Mouse (Mus musculus): ENCODE measurements around the gene Fam24a.

Fam24a gene

GRCm38 (mm10) chr7:131333564-131333963 is at the start of gene Fam24a:
Gene Fam24a (plus strand): TSS chr7:131333864.
- no peak for DNase-seq (ENCODE audit: low read depth)

GRCm38 (mm10) chr7:131297151-131297550 is 36.5 kb upstream of the Fam24a start:
- no peak for DNase-seq (ENCODE audit: low read depth)

- no peak for DNase-seq (ENCODE audit: low read depth)
Measured at GRCm38 (mm10) chr7:131303340-131303739, 30.3 kb upstream of the Fam24a start.

GRCm38 (mm10) chr7:131306733-131307132 is 26.9 kb upstream of the Fam24a start:
- DNase-seq (ENCODE audit: low read depth), result no peak

GRCm38 (mm10) chr7:131314493-131314892 is 19.2 kb upstream of the Fam24a start:
- no peak for DNase-seq (ENCODE audit: low read depth)

GRCm38 (mm10) chr7:131317587-131317986 is 16.1 kb upstream of the Fam24a start:
- no peak for DNase-seq (ENCODE audit: low read depth)

- DNase-seq (ENCODE audit: low read depth), result no peak
Measured at GRCm38 (mm10) chr7:131318340-131318739, 15.3 kb upstream of the Fam24a start.

- DNase-seq (ENCODE audit: low read depth), result no peak
Measured at GRCm38 (mm10) chr7:131322192-131322591, 11.5 kb upstream of the Fam24a start, which contains the start of gene Cuzd1. Gene Cuzd1 (minus strand): TSS chr7:131322292.

GRCm38 (mm10) chr7:131327054-131327453 is 6.6 kb upstream of the Fam24a start:
- no peak for DNase-seq (ENCODE audit: low read depth)

GRCm38 (mm10) chr7:131329416-131329815 is 4.2 kb upstream of the Fam24a start, which contains the start of gene Fam24b:
Gene Fam24b (minus strand): TSS chr7:131329516.
- DNase-seq (ENCODE audit: low read depth), result no peak

GRCm38 (mm10) chr7:131331688-131332087 is 2.0 kb upstream of the Fam24a start:
- DNase-seq (ENCODE audit: low read depth), result no peak

- no peak for DNase-seq (ENCODE audit: low read depth)
Measured at GRCm38 (mm10) chr7:131337502-131338068, 3.9 kb downstream of the Fam24a start.

- no peak for DNase-seq (ENCODE audit: low read depth)
Measured at GRCm38 (mm10) chr7:131345856-131346541, 12.3 kb downstream of the Fam24a start.

- no peak for DNase-seq (ENCODE audit: low read depth)
Measured at GRCm38 (mm10) chr7:131356105-131356504, 22.4 kb downstream of the Fam24a start.

- no peak for DNase-seq (ENCODE audit: low read depth)
Measured at GRCm38 (mm10) chr7:131362269-131362614, 28.6 kb downstream of the Fam24a start.

- DNase-seq (ENCODE audit: low read depth), result peak; percentile 93
Measured at GRCm38 (mm10) chr7:131362615-131363300, 29.1 kb downstream of the Fam24a start, which contains the start of gene 2310057M21Rik. Gene 2310057M21Rik (minus strand): TSS chr7:131362759.

GRCm38 (mm10) chr7:131364131-131364530 is 30.5 kb downstream of the Fam24a start:
- no peak for DNase-seq (ENCODE audit: low read depth)

- DNase-seq (ENCODE audit: low read depth), result peak; percentile 93
Measured at GRCm38 (mm10) chr7:131370648-131371469, 37.2 kb downstream of the Fam24a start, which contains the start of gene Pstk. Gene Pstk (plus strand): TSS chr7:131371141.

GRCm38 (mm10) chr7:131371470-131371860 is 37.8 kb downstream of the Fam24a start:
- no peak for DNase-seq (ENCODE audit: low read depth)

- peak; percentile 41 for DNase-seq (ENCODE audit: low read depth)
Measured at GRCm38 (mm10) chr7:131371880-131372651, 38.4 kb downstream of the Fam24a start.
